Mouse (Mus musculus) MEL (cell line): ENCODE measurements around the gene Ap4b1. TPM values are rescaled to one million over a fixed set of nuclear protein-coding genes. Genes with fewer than 3 reads are reported as not detected.

Source experiments
- DNase-seq: peaks from one replicate; pipeline ENCODE4 v3.0.0; 2011; ENCODE audit warnings: low read depth, low spot score
- H3K27ac ChIP-seq: 2 replicates; pipeline ENCODE4 v1.5.1; 2012; ENCODE audit warnings: low read depth, mild to moderate bottlenecking, control low read depth, low read length, moderate library complexity; ENCODE audit not compliant: control insufficient read depth
- H3K27me3 ChIP-seq, 2 experiments: fragments of 150-350 bp in 1 of 2; sonication (generic) in 1 of 2; 2 replicates each; pipeline ENCODE4 v1.6.1; 2012; ENCODE audit warnings: low read length in 2 of 2, mild to moderate bottlenecking in 2 of 2, improper control_type of control experiment in 1 of 2, moderate library complexity in 1 of 2; ENCODE audit not compliant: insufficient read depth in 2 of 2, control insufficient read depth in 1 of 2
- H3K36me3 ChIP-seq, 2 experiments: 2 replicates each; pipeline ENCODE4 v1.6.1; 2012 to 2014; ENCODE audit warnings: low read length in 2 of 2, improper control_type of control experiment in 1 of 2, inconsistent platforms in 1 of 2, mild to moderate bottlenecking in 1 of 2; ENCODE audit not compliant: insufficient read depth in 2 of 2, control insufficient read depth in 1 of 2
- H3K4me1 ChIP-seq, 2 experiments: fragments of 150-350 bp in 1 of 2; sonication (generic) in 1 of 2; 2 replicates each; pipeline ENCODE4 v1.6.1; 2012; ENCODE audit warnings: low read length in 2 of 2, improper control_type of control experiment in 1 of 2, mild to moderate bottlenecking in 1 of 2; ENCODE audit not compliant: insufficient read depth in 2 of 2, control insufficient read depth in 1 of 2
- H3K4me3 ChIP-seq, 2 experiments: fragments of 150-350 bp in 1 of 2; sonication (generic) in 1 of 2; 2 replicates each; pipeline ENCODE4 v1.5.1; 2012; ENCODE audit warnings: low read depth in 2 of 2, low read length in 2 of 2, mild to moderate bottlenecking in 2 of 2, moderate library complexity in 2 of 2, control low read depth in 1 of 2, improper control_type of control experiment in 1 of 2; ENCODE audit not compliant: control insufficient read depth in 1 of 2, insufficient read depth in 1 of 2
- H3K79me2 ChIP-seq: 2 replicates; pipeline ENCODE4 v1.6.1; 2012; ENCODE audit warnings: mild to moderate bottlenecking, low read length, moderate library complexity; ENCODE audit not compliant: control insufficient read depth, poor library complexity, insufficient read depth
- H3K9ac ChIP-seq: 2 replicates; pipeline ENCODE4 v1.6.1; 2012; ENCODE audit warnings: low read depth, mild to moderate bottlenecking, control low read depth, low read length, moderate library complexity; ENCODE audit not compliant: control insufficient read depth, poor library complexity, severe bottlenecking
- H3K9me3 ChIP-seq: fragments of 150-350 bp; sonication (generic); replicated peaks from 2 replicates; pipeline ENCODE4 v1.6.1; 2012; ENCODE audit warnings: mild to moderate bottlenecking, low read length, improper control_type of control experiment, moderate library complexity; ENCODE audit not compliant: insufficient read depth
- BHLHE40 ChIP-seq: IDR thresholded peaks from 2 replicates; pipeline ENCODE4 v1.6.1; 2012; ENCODE audit warnings: low read depth, mild to moderate bottlenecking, inconsistent platforms, low read length, improper control_type of control experiment, borderline replicate concordance
- CHD2 ChIP-seq: IDR thresholded peaks from 2 replicates; pipeline ENCODE4 v1.6.1; 2011; ENCODE audit warnings: low read length, improper control_type of control experiment
- CTCF ChIP-seq, 3 experiments: IDR thresholded peaks in 2 of 3; conservative IDR thresholded peaks in 1 of 3; 2 replicates each; pipeline ENCODE4 v1.5.1; 2011 to 2012; ENCODE audit warnings: low read length in 3 of 3, low read depth in 2 of 3, mild to moderate bottlenecking in 2 of 3, improper control_type of control experiment in 1 of 3, inconsistent platforms in 1 of 3, mixed read lengths in 1 of 3, moderate library complexity in 1 of 3; ENCODE audit not compliant: control insufficient read depth in 1 of 3, insufficient read depth in 1 of 3, poor library complexity in 1 of 3, severe bottlenecking in 1 of 3
- E2F4 ChIP-seq: IDR thresholded peaks from 2 replicates; pipeline ENCODE4 v1.6.1; 2011; ENCODE audit warnings: low read depth, low read length, improper control_type of control experiment, borderline replicate concordance
- ELF1 ChIP-seq: IDR thresholded peaks from 2 replicates; pipeline ENCODE4 v1.6.1; 2014; ENCODE audit warnings: low read depth, mild to moderate bottlenecking, inconsistent platforms, low read length, improper control_type of control experiment, moderate library complexity
- EP300 ChIP-seq, 2 experiments: IDR thresholded peaks; 2 replicates each; pipeline ENCODE4 v1.6.1; 2011; ENCODE audit warnings: improper control_type of control experiment in 2 of 2, low read length in 2 of 2, low read depth in 1 of 2, mild to moderate bottlenecking in 1 of 2
- ETS1 ChIP-seq: IDR thresholded peaks from 2 replicates; pipeline ENCODE4 v1.6.1; 2012; ENCODE audit warnings: low read depth, mild to moderate bottlenecking, inconsistent platforms, low read length, improper control_type of control experiment, moderate library complexity
- GABPA ChIP-seq: IDR thresholded peaks from 2 replicates; pipeline ENCODE4 v1.6.1; 2012; ENCODE audit warnings: low read depth, mild to moderate bottlenecking, inconsistent platforms, low read length, improper control_type of control experiment, moderate library complexity
- HCFC1 ChIP-seq: IDR thresholded peaks from 2 replicates; pipeline ENCODE4 v1.6.1; 2012; ENCODE audit warnings: low read depth, mild to moderate bottlenecking, inconsistent platforms, low read length, improper control_type of control experiment, moderate library complexity
- KAT2A ChIP-seq: conservative IDR thresholded peaks from 2 replicates; pipeline ENCODE4 v1.6.1; 2012; ENCODE audit warnings: low read depth, low read length, improper control_type of control experiment, inconsistent platforms
- MAX ChIP-seq: IDR thresholded peaks from 2 replicates; pipeline ENCODE4 v1.6.1; 2011; ENCODE audit warnings: low read length, improper control_type of control experiment
- MAZ ChIP-seq: IDR thresholded peaks from 2 replicates; pipeline ENCODE4 v1.6.1; 2012; ENCODE audit warnings: low read depth, mild to moderate bottlenecking, inconsistent platforms, low read length, improper control_type of control experiment
- MEF2A ChIP-seq: IDR thresholded peaks from 2 replicates; pipeline ENCODE4 v1.6.1; 2014; ENCODE audit warnings: low read depth, mild to moderate bottlenecking, inconsistent platforms, low read length, improper control_type of control experiment; ENCODE audit not compliant: poor library complexity, insufficient replicate concordance, severe bottlenecking; ENCODE audit errors: extremely low read depth
- MXI1 ChIP-seq: IDR thresholded peaks from 2 replicates; pipeline ENCODE4 v1.6.1; 2011; ENCODE audit warnings: mild to moderate bottlenecking, low read depth, low read length, improper control_type of control experiment
- MYB ChIP-seq: IDR thresholded peaks from 2 replicates; pipeline ENCODE4 v1.6.1; 2011; ENCODE audit warnings: mild to moderate bottlenecking, low read depth, low read length, improper control_type of control experiment
- MYC ChIP-seq: IDR thresholded peaks from 2 replicates; pipeline ENCODE4 v1.6.1; 2011; ENCODE audit warnings: low read depth, mild to moderate bottlenecking, low read length, improper control_type of control experiment, moderate library complexity
- POLR2AphosphoS2 ChIP-seq: IDR thresholded peaks from 2 replicates; pipeline ENCODE4 v1.6.1; 2011; ENCODE audit warnings: low read length, improper control_type of control experiment
- POLR2AphosphoS5 ChIP-seq: IDR thresholded peaks from 2 replicates; pipeline ENCODE4 v1.6.1; 2012; ENCODE audit warnings: low read depth, borderline replicate concordance, mild to moderate bottlenecking, inconsistent platforms, low read length, moderate library complexity, mixed read lengths
- RAD21 ChIP-seq: IDR thresholded peaks from 2 replicates; pipeline ENCODE4 v1.6.1; 2011; ENCODE audit warnings: mild to moderate bottlenecking, low read depth, low read length, improper control_type of control experiment
- RCOR1 ChIP-seq: IDR thresholded peaks from 2 replicates; pipeline ENCODE4 v1.6.1; 2012; ENCODE audit warnings: low read depth, mild to moderate bottlenecking, inconsistent platforms, low read length, improper control_type of control experiment
- SMC3 ChIP-seq: IDR thresholded peaks from 2 replicates; pipeline ENCODE4 v1.6.1; 2011; ENCODE audit warnings: low read depth, low read length, improper control_type of control experiment
- TCF12 ChIP-seq: IDR thresholded peaks from 2 replicates; pipeline ENCODE4 v1.6.1; 2014; ENCODE audit warnings: low read depth, mild to moderate bottlenecking, inconsistent platforms, low read length, improper control_type of control experiment, moderate library complexity
- UBTF ChIP-seq: IDR thresholded peaks from 2 replicates; pipeline ENCODE4 v1.6.1; 2012; ENCODE audit warnings: low read depth, mild to moderate bottlenecking, inconsistent platforms, low read length, improper control_type of control experiment, moderate library complexity, borderline replicate concordance; ENCODE audit not compliant: insufficient read depth
- USF1 ChIP-seq: IDR thresholded peaks from 2 replicates; pipeline ENCODE4 v1.6.1; 2014; ENCODE audit warnings: low read depth, mild to moderate bottlenecking, inconsistent platforms, low read length, improper control_type of control experiment, moderate library complexity
- USF2 ChIP-seq, 2 experiments: IDR thresholded peaks; 2 replicates each; pipeline ENCODE4 v1.6.1; 2011 to 2012; ENCODE audit warnings: improper control_type of control experiment in 2 of 2, low read length in 2 of 2, borderline replicate concordance in 1 of 2, inconsistent platforms in 1 of 2, low read depth in 1 of 2, mild to moderate bottlenecking in 1 of 2; ENCODE audit not compliant: insufficient read depth in 1 of 2
- ZKSCAN1 ChIP-seq: IDR thresholded peaks from 2 replicates; pipeline ENCODE4 v1.6.1; 2012; ENCODE audit warnings: low read depth, mild to moderate bottlenecking, inconsistent platforms, low read length, improper control_type of control experiment, moderate library complexity
- ZMIZ1 ChIP-seq: IDR thresholded peaks from 2 replicates; pipeline ENCODE4 v1.6.1; 2012; ENCODE audit warnings: low read depth, mild to moderate bottlenecking, inconsistent platforms, low read length, improper control_type of control experiment, moderate library complexity
- ZNF384 ChIP-seq: IDR thresholded peaks from 2 replicates; pipeline ENCODE4 v1.6.1; 2012; ENCODE audit warnings: low read depth, mild to moderate bottlenecking, inconsistent platforms, low read length, improper control_type of control experiment
- polyA plus RNA-seq, 2 experiments: library from polyadenylated mRNA; stranded (reverse) in 1 of 2; unstranded in 1 of 2; fragments of >175 nt in 1 of 2; fragments of >200 nt in 1 of 2; gene quantifications; 2 replicates each; pipeline versions ENCODE4 v1.2.1 to v1.2.4; 2012; ENCODE audit warnings: low replicate concordance in 2 of 2, low read depth in 1 of 2; ENCODE audit not compliant: insufficient read length in 2 of 2, insufficient read depth in 1 of 2, missing spikeins in 1 of 2
- total RNA-seq: library from RNA; depleted of rRNA; stranded (reverse); fragments of 300-350 nt; gene quantifications from 2 replicates; pipeline ENCODE4 v1.2.3, GENCODE M21; 2012

Ap4b1 gene
- total and polyA plus RNA-seq, 3 experiments, result 15.1 to 20.2 TPM; not detected in 1

- TF ChIP-seq USF2 (IDR thresholded peaks at IDR 0.05; ENCODE audit: borderline replicate concordance in 1 of 2, insufficient read depth in 1 of 2, low read depth in 1 of 2, low read length in 2 of 2) (no peak), ZMIZ1 (no peak), MXI1 (no peak), GABPA (no peak), POLR2AphosphoS2 (no peak), ZNF384 (no peak), ELF1 (no peak), MYB (no peak), HCFC1 (no peak), CHD2 (no peak), KAT2A (no peak), USF1 (no peak), SMC3 (no peak), CTCF (IDR thresholded peaks at IDR 0.05 in 2 of 3, conservative IDR thresholded peaks at IDR 0.05 in 1 of 3; ENCODE audit: control insufficient read depth in 1 of 3, insufficient read depth in 1 of 3, low read depth in 2 of 3, low read length in 3 of 3, poor library complexity in 1 of 3, severe bottlenecking in 1 of 3) (no peak)
- Histone ChIP-seq H3K27me3 (no peaks in the 10 kb centered on the region), H3K9ac (peak overlapping the region; percentile 92), H3K4me1 (peaks cover 13 to 16% of the 10 kb centered on the region in 2 experiments), H3K27ac (no peak overlapping the region), H3K79me2 (peaks cover 55% of the 10 kb centered on the region), H3K4me3 (no peak overlapping the region), H3K36me3 (peaks cover 0 to 32% of the 10 kb centered on the region in 2 experiments; a peak in 2 of 4 replicates), H3K9me3 (no peaks in the 10 kb centered on the region)
- DNase-seq, result no peak
Measured at GRCm38 (mm10) chr3:103789096-103789495, 20.2 kb upstream of the Ap4b1 start.

GRCm38 (mm10) chr3:103789891-103790345 lies 19.4 kb upstream of the Ap4b1 start:
- Histone ChIP-seq H3K27me3 (no peaks in the 10 kb centered on the region), H3K79me2 (peaks cover 48% of the 10 kb centered on the region), H3K27ac (peak overlapping the region; percentile 67), H3K36me3 (peaks cover 0 to 35% of the 10 kb centered on the region in 2 experiments; a peak in 2 of 4 replicates), H3K9me3 (no peaks in the 10 kb centered on the region), H3K4me3 (peak overlapping the region; percentile 75 to 91), H3K9ac (peak overlapping the region; percentile 92), H3K4me1 (peaks cover 13 to 18% of the 10 kb centered on the region in 2 experiments)
- DNase-seq, result peak; percentile 76
- TF ChIP-seq POLR2AphosphoS2 (no peak), USF2 (IDR thresholded peaks at IDR 0.05; ENCODE audit: borderline replicate concordance in 1 of 2, insufficient read depth in 1 of 2, low read depth in 1 of 2, low read length in 2 of 2) (no peak), RCOR1 (no peak), MAZ (no peak), ZNF384 (no peak), ETS1 (0 out of 2 replicates have a peak, but pooled peaks have one; percentile 8), EP300 (IDR thresholded peaks at IDR 0.05; ENCODE audit: low read depth in 1 of 2, low read length in 2 of 2) (no peak), UBTF (0 out of 2 replicates have a peak, but pooled peaks have one; percentile 13), E2F4 (no peak), ZKSCAN1 (no peak), TCF12 (no peak), POLR2AphosphoS5 (no peak), RAD21 (no peak), MAX (peak; percentile 47; the same call in 1 of the 2 replicates), MEF2A (no peak), USF1 (no peak), CTCF (IDR thresholded peaks at IDR 0.05 in 2 of 3, conservative IDR thresholded peaks at IDR 0.05 in 1 of 3; ENCODE audit: control insufficient read depth in 1 of 3, insufficient read depth in 1 of 3, low read depth in 2 of 3, low read length in 3 of 3, poor library complexity in 1 of 3, severe bottlenecking in 1 of 3) (no peak), BHLHE40 (no peak), HCFC1 (no peak; the same call in 1 of the 2 replicates), MYC (no peak), MXI1 (peak; percentile 82), ELF1 (peak; percentile 39; the same call in 1 of the 2 replicates)
